Mouse (Mus musculus): ENCODE measurements around the gene Gm17455.

The Gm17455 gene

DNA sequence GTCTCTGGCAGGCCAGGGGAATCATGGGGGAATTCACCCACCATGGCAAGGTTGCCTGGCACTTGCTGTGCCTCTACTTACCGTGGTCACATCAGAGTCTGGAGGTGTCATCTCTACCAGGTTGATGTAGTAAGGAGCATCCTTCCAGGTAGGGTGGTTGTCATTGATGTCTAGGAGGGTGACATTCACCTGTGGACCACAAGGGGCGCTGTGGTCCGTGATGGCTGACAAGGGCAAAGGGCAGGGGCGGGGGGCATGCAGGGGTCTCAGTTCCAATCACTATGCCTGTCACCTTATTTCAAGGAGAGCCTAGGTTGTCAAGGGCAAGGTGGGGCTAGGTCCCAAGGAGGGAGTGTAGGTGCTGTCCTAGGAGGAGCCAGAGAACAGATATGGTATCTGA lies 20.1 kb downstream of the Gm17455 start:
- DNase-seq (ENCODE audit: low spot score): no peak

DNA sequence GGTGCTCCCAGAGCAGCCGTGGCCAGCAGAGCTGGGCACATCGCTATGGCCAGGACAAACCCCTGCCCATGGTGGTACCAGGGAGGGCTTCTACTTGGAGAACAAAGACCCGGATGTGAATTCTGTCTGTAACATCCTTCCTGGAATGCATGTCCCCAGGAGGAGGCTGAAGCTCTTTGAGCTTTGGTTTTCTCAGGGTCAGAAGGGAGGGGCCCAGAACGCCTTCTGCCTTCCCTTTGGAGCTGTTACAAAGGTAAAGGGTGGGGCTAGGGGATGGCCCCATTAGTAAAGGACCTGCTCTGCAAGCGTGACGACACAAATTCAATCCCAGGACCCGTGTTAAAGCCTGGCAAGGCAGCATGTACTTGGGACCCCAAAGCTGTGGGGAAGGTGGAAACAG lies 23.2 kb downstream of the Gm17455 start:
- no peak for DNase-seq (ENCODE audit: low spot score)

DNA sequence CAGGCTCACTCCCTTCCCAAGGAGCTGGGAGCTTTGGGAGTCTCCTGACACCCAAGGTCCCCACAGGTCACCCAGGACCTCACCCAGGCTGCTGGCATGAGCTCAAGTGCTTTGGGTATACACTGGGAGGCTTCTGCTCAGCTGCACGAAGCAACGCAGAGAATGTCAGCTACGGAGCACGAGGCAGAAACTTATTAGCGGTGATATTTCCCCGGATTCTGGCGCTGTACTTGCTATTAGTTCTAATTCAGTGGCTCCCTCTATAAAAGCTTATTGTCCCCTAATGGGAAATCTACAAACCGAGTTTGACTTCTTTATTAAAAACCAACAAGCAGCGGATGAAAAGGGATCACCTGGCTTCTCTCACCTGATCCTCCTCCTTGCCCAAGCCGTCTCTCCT lies 30.5 kb downstream of the Gm17455 start:
- DNase-seq (ENCODE audit: low spot score): no peak

DNA sequence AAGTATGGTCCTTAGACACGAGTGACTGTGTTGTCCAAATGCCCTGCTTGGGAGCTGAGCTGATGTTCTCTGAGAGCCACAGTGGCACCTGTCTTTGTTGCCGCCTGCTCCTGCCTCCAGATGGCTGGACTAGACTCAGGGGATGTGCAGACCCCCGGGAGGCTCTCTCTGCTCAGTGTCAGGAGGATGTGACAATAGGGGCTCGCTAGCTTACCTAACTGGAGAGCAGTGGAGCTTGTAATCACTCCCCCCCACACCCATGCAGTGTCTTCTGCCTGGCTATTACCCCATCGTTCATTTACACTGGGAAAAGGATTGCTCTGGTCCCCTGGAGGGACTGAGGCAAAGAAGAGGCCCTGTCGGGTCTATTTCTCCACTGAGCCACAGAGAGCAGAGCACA lies 31.1 kb downstream of the Gm17455 start:
- no peak for DNase-seq (ENCODE audit: low spot score)

DNA sequence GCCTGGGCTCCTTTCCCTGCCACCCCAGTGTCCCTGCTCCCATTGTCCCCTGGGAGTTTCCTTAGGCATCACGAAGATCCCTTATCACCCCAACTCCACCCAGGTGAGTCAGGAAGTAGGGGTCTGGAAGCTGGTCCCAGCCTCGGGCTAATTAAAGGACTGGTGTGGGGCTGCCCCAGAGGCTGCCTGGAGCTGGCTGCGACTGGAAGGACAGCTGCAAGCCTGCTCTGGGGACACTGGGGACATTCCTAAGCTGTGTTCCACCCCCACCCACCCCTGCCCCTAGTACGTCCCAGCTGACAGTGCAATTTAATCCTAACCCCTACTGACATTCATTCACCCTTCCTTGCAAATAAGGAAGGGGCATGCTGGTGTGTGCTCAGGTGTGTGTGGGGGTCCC lies 33.2 kb downstream of the Gm17455 start:
- no peak for DNase-seq (ENCODE audit: low spot score)

DNA sequence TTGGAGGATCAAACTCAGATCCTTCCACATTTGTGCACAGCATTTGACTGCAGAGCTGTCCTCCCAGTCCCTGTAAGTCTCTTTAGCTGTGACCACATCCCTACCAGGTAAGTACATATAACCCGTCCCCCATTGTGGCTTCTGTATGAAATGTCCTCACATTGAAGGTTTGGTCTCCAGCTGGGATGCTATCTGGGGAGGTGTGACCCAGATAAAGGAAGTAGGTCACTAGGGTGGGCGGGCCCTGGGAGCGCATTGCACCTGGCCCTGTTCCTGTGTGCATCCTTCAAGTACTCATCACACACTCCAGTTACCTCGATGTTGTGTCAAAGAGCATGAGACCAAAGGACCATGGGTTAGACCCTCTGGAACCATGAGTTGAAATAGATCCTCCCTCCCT lies 42.8 kb downstream of the Gm17455 start:
- DNase-seq (ENCODE audit: low spot score): no peak

DNA sequence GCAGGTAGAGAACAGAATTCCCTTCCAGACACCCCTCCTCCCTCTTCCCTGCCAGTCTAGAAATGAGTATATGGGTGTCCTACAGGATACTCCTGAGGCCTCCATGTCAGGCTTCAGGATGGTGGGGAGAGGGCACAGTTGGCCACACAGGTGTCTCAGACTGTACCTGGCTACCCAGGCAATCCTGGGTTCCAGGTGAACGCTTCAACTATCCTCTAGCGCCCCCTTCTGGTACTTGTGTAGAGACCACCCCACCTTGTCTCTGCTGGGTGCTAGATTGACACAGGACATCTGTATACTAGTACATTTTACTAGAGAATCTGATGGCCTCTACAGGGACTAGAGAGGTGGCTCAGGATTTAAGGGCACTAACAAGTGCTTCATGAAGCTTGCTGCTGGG lies 43.6 kb downstream of the Gm17455 start:
- DNase-seq (ENCODE audit: low spot score): no peak

DNA sequence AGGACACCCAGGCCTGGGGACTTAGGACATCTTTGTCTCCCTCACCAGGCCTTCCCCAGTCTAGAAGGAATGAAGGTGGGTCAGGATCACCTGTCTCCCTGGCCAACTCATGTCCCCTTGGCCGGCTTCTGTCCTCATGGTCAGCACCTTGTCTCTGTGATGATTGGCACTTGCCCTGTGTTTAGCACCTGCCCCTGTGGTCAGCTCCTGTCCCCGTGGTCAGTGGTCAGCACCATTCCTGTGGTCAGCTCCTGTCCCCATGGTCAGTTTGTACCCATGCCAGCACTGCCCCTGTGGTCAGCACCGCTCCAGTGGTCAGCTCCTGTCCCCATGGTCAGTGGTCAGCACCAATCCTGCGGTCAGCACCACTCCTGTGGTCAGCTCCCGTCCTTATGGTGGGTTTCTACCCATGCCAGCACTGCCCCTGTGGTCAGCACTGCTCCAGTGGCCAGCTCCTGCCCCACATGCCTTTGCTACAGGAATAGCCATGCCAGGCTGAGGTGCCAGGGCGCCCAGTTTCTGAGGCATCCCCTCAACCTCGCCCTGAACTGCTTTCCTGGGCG lies 45.6 kb downstream of the Gm17455 start:
- DNase-seq (ENCODE audit: low spot score): no peak

DNA sequence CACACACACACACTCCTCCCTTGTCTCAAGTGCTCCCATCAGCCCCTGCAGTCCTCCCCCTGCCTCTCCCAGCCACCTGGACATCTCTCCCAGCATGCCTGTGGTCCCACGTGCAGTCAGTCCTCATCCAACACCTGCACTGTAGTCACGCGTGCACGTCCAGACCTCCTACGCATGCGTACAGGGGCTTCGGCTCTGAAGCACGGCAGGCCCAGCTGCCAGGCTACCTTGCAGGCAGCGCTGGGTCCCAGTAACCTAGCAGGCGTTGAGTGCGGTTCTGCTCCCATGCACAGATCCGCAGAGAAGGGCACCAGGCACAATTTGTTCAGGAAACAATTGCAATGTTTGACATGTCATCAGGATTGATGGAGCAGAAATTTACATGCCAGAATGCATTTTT lies 47.7 kb downstream of the Gm17455 start:
- no peak for DNase-seq (ENCODE audit: low spot score)
